ENCODE assay signal across 8 mouse cellular contexts in genomic region chr11:48871201-48871772, GRCm38 (mm10). TPM values are rescaled to one million over a fixed set of nuclear protein-coding genes. Genes with fewer than 3 reads are reported as not detected.
DNase-seq lines count a peak whose midpoint lies in the region; ATAC-seq and TF ChIP-seq lines count a peak whose summit lies in the region.

Irgm1 (minus strand) TSS chr11:48871683.

- H3K36me3 ChIP-seq in intestine, postnatal 0 days (ENCODE audit: control insufficient read depth, insufficient read depth) = peaks cover 12% of the 10 kb centered on the region
- peaks cover 15% of the 10 kb centered on the region for H3K36me3 ChIP-seq in liver, embryonic 15.5 days (replicated peaks)

- H3K4me2 ChIP-seq in intestine, postnatal 0 days (replicated peaks; ENCODE audit: low read depth) = peak within 1 kb of the TSS; percentile 89
- peak within 1 kb of the TSS; percentile 89 for H3K4me2 ChIP-seq in liver, embryonic 15.5 days

- peak within 1 kb of the TSS; percentile 54 for H3K9ac ChIP-seq in intestine, postnatal 0 days (ENCODE audit: low read depth, low read length)
- H3K9ac ChIP-seq in liver, embryonic 15.5 days = peak within 1 kb of the TSS; percentile 74

- H3K27ac ChIP-seq in intestine, postnatal 0 days (ENCODE audit: low read depth, low read length) = peak within 1 kb of the TSS; percentile 86
- H3K27ac ChIP-seq in liver, embryonic 15.5 days (replicated peaks) = peak within 1 kb of the TSS; percentile 90

- H3K27me3 ChIP-seq in intestine, postnatal 0 days (replicated peaks; ENCODE audit: control insufficient read depth, insufficient read depth, low read length) = no peaks in the 10 kb centered on the region; the same call in 1 of the 2 replicates
- H3K27me3 ChIP-seq in liver, embryonic 15.5 days = no peaks in the 10 kb centered on the region

- DNase-seq in A20 (ENCODE audit: low read depth, low spot score) = peak; percentile 79
- DNase-seq in ZHBTc4 (ENCODE audit: low read depth, low spot score) = peak; percentile 88
- peak; percentile 66 for DNase-seq in embryo, embryonic 9.5 days (ENCODE audit: extremely low spot score)
- peak; percentile 98 for DNase-seq in heart, adult 11 months
- peak; percentile 56 for DNase-seq in neural tube, embryonic 10.5 days (ENCODE audit: extremely low spot score, low spot score)
- DNase-seq in thymus, postnatal 10 days (ENCODE audit: low spot score in 2 of 2) = peak; percentile 68

- peaks cover 16% of the 10 kb centered on the region for H3K4me1 ChIP-seq in intestine, postnatal 0 days (replicated peaks; ENCODE audit: control insufficient read depth, insufficient read depth, low read length)
- peaks cover 67% of the 10 kb centered on the region for H3K4me1 ChIP-seq in liver, embryonic 15.5 days (replicated peaks)

- TF ChIP-seq CTCF in intestine, postnatal 0 days (IDR thresholded peaks at IDR 0.05; ENCODE audit: low read depth) = peak; percentile 53

- 0% methylated on average over 19 of the region's 19 CpGs for WGBS in intestine, postnatal 0 days
- WGBS in liver, embryonic 15.5 days (ENCODE audit: insufficient replicate concordance) = 0% methylated on average over 19 of the region's 19 CpGs

- ATAC-seq in intestine, postnatal 0 days = peak; percentile 44
- peak; percentile 45 for ATAC-seq in liver, embryonic 15.5 days (ENCODE audit: insufficient read depth)

- H3K4me3 ChIP-seq in intestine, postnatal 0 days (ENCODE audit: low read depth, low read length) = peak within 1 kb of the TSS; percentile 58
- H3K4me3 ChIP-seq in liver, embryonic 15.5 days (replicated peaks) = peak within 1 kb of the TSS; percentile 71

- no peaks in the 10 kb centered on the region for H3K9me3 ChIP-seq in intestine, postnatal 0 days (ENCODE audit: control insufficient read depth)
- no peaks in the 10 kb centered on the region for H3K9me3 ChIP-seq in liver, embryonic 15.5 days (replicated peaks)

RNA-seq across cellular contexts. Expression of gene Irgm1, which starts in this region (rescaled TPM):
- 14.5 and 15.0 TPM in 2 replicates for polyA plus RNA-seq in intestine, postnatal 0 days (2015; fragmentation: Nextera tagmentation; extraction: Ambion mirVana)
- polyA plus RNA-seq in liver, embryonic 15.5 days (2015; fragmentation: Nextera tagmentation; extraction: Ambion mirVana) = 19.2 and 20.4 TPM in 2 replicates

Comparison
In these comparisons a context has a peak if more than half of its experiments do, and no peak if none do; other contexts are left out.
1. Peak in every context shown above with its lines: DNase-seq, ATAC-seq, H3K4me3 ChIP-seq and H3K27ac ChIP-seq.